Mouse (Mus musculus): ENCODE measurements around the gene Nrn1l.

DNA sequence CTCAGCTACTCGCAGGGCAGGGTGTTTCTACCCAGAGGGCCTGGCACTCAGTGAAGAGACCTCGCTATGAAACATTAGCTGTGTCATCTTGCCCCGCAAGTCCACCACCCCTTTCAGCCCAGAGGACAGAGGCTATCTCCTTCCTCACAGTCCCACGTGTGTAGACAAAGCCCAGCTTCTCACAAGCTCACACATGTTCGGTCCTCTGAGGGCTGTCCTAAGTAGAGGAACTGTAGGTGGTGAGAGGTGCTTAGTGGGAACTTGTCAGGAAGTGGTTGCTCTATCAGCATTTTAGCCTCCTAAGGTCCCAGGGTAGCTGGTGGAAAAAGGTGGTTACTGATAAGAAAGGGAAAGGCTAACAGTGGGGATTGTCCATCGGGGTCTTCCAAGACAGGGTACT, 41.7 kb downstream of the Nrn1l start:
- TF ChIP-seq CTCF (IDR thresholded peaks at IDR 0.05; ENCODE audit: low read depth, low read length) (no peak), POLR2AphosphoS5 (IDR thresholded peaks at IDR 0.05; ENCODE audit: insufficient replicate concordance, low read depth, low read length) (no peak)
